ENCODE assay signal across 9 mouse cellular contexts in the genomic region with DNA sequence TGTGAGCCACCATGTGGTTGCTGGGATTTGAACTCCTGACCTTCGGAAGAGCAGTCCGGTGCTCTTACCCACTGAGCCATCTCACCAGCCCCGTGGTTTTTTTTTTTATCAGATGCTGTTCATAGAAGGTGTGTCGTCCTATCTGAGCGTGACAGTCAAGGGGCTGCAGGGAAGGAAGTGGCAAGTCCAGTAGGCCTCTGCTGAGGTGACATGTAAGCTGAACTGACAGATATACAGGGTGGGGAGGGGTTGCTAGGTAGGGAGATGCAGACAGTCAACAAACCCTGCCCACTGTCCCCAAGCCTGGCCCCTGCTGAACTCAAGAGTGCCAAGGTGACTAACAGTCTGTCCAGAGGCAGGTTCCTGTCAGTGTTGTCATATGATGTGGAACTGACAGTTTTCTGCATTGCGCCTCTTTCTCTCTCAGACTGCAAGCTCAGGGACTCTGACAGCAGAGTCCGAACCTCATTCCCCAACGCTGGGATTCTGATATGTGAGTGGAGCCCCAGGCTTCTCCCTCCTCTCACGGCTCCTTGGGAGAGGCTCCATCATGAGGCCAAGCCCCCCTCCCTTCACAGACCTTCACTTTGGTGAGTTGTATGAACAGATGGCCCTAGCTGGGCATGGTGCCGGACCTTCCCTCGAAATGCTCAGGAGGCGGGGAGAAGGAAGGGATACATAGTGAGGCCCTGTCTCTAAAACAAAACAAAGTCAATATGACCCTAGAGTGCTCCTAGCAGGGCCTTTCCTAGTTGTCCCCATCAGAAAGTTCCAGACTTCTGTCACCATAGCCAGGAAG. TPM values are rescaled to one million over a fixed set of nuclear protein-coding genes. Genes with fewer than 3 reads are reported as not detected.
A peak's percentile ranks its signal among the peaks of the same experiment; 100 is the strongest.
DNase-seq lines count a peak whose midpoint lies in the region; ATAC-seq lines count a peak whose summit lies in the region.
"Had no signal": no experiment of that assay in that cellular context is flagged by ENCODE, and none has a peak within 500 bp of the region (broad histone marks: within the 10 kb centered on the region; RNA-seq: fewer than 3 reads in every experiment).

No protein-coding gene starts in this region.

- H3K36me3 ChIP-seq in lung, embryonic 16.5 days (ENCODE audit: control insufficient read depth, insufficient read depth, low read length), result no peaks in the 10 kb centered on the region

- 46% methylated on average over 12 of the region's 12 CpGs for WGBS in lung, embryonic 16.5 days

- H3K27ac ChIP-seq in lung, embryonic 16.5 days (ENCODE audit: low read length), result no peak overlapping the region

- H3K9ac ChIP-seq in lung, embryonic 16.5 days (ENCODE audit: low read length), result no peak overlapping the region

- no peak for DNase-seq in lung, postnatal 4 days
- DNase-seq in cerebellum, adult 18-20 months, result peak; percentile 79 to 89
- peak; percentile 8 to 25 for DNase-seq in natural killer cell, adult 2 months (ENCODE audit: low spot score in 2 of 2)
- no peak for DNase-seq in kidney, adult 9 months
- no peak for DNase-seq in MN1 (ENCODE audit: low spot score)
- DNase-seq: thymus, postnatal 4 days had no signal

- no peaks in the 10 kb centered on the region for H3K27me3 ChIP-seq in lung, embryonic 16.5 days (ENCODE audit: control insufficient read depth, insufficient read depth, low read depth, low read length)

- no peak overlapping the region for H3K4me3 ChIP-seq in lung, embryonic 16.5 days (ENCODE audit: low read length)

- no peak overlapping the region for H3K4me2 ChIP-seq in lung, embryonic 16.5 days (ENCODE audit: low read depth, low read length)

- no peaks in the 10 kb centered on the region; the same call in none of the 2 replicates for H3K4me1 ChIP-seq in lung, embryonic 16.5 days (replicated peaks; ENCODE audit: control insufficient read depth, insufficient read depth, low read length)

- H3K9me3 ChIP-seq in lung, embryonic 16.5 days (ENCODE audit: control insufficient read depth, low read length), result no peaks in the 10 kb centered on the region

- 0 out of 2 replicates have a peak, but pooled peaks have one; percentile 46 for ATAC-seq in lung, embryonic 16.5 days (ENCODE audit: low read depth)
- ATAC-seq in erythroid progenitor cell, adult 5-6 weeks (replicated peaks; ENCODE audit: low FRiP score, poor library complexity, severe bottlenecking), result peak; percentile 21; the same call in 1 of the 2 replicates

RNA-seq across cellular contexts. Expression of a gene that starts 38.4 kb away (rescaled TPM):
- not detected in 2 replicates for polyA plus RNA-seq in lung, embryonic 16.5 days (2015; fragmentation: Nextera tagmentation; extraction: Ambion mirVana)
- not detected in 2 replicates for total RNA-seq in erythroid progenitor cell, adult 5-6 weeks (2015; ENCODE audit: low replicate concordance)
- not detected in 2 replicates for total RNA-seq in erythroid progenitor cell, adult 5-6 weeks (2017; ENCODE audit: low replicate concordance)
- polyA plus RNA-seq: hindbrain, embryonic 11.5 days had no signal

Comparison
In these comparisons a context has a peak if more than half of its experiments do, and no peak if none do; other contexts are left out.
1. DNase-seq: peak in cerebellum, adult 18-20 months (2 of 2) and natural killer cell, adult 2 months (2 of 2); none in lung, postnatal 4 days (0 of 2), kidney, adult 9 months (single experiment) and MN1 (single experiment).